Mouse (Mus musculus): ENCODE results near the gene Il27ra.

- TF ChIP-seq EP300 (IDR thresholded peaks at IDR 0.05; ENCODE audit: low read depth), result no peak
- TF ChIP-seq CTCF (IDR thresholded peaks at IDR 0.05; ENCODE audit: low read depth), result no peak
These were observed 29.8 kb downstream of the Il27ra start for GRCm38 (mm10) chr8:84012499-84013165.
